Mouse (Mus musculus) heart, adult 2 months (tissue): ENCODE results near the gene Zfp385a.

Source experiments
- CTCF ChIP-seq: fragments of 200-600 bp; IDR thresholded peaks from 2 replicates; pipeline ENCODE4 v1.8.1; 2022; ENCODE audit warnings: antibody characterized with exemption, mild to moderate bottlenecking, moderate library complexity
- EP300 ChIP-seq: fragments of 200-500 bp; IDR thresholded peaks from 2 replicates; pipeline ENCODE4 v1.6.1; 2011; ENCODE audit warnings: low read depth, low read length, control low read depth; ENCODE audit not compliant: insufficient read depth
- POLR2A ChIP-seq: fragments of 200-500 bp; IDR thresholded peaks from 2 replicates; pipeline ENCODE4 v1.6.1; 2011; ENCODE audit warnings: mild to moderate bottlenecking, low read depth, low read length, control low read depth; ENCODE audit not compliant: insufficient read depth

DNA sequence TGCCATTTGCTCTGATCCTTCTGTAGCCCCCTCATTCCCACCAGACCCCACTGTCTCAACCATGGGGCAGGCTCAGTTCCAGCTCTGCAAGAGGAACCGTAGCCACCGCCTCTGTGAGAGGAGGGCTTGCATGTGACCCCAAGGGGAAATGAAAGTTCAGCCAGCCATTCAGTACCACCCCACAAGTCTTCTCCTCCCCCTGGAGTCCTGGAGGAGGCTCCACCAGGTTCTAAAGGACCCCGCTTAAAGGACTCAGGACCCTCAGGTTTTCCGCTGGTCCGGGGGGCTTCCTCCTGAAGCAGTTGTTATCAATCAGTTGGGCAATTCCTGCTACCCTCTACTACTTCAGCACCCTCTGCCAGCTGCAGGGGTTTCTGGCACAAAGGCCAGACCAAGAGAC lies 6.2 kb downstream of the Zfp385a start:
- TF ChIP-seq CTCF, result no peak
- TF ChIP-seq POLR2A, result no peak
- no peak for TF ChIP-seq EP300
